Mouse (Mus musculus) bone marrow, adult 2 months (tissue): ENCODE results near the gene Spata13.

Experiments
- CTCF ChIP-seq: fragments of 200-500 bp; IDR thresholded peaks from 2 replicates; pipeline ENCODE4 v1.5.1; 2011; ENCODE audit warnings: low read length, control low read depth; ENCODE audit not compliant: control insufficient read depth, insufficient read depth
- POLR2A ChIP-seq: fragments of 200-500 bp; IDR thresholded peaks from 2 replicates; pipeline ENCODE4 v1.6.1; 2011; ENCODE audit warnings: low read depth, mild to moderate bottlenecking, control low read depth, low read length, borderline replicate concordance; ENCODE audit not compliant: control insufficient read depth

GRCm38 (mm10) chr14:60688509-60689205, 54.9 kb downstream of the Spata13 start:
- TF ChIP-seq CTCF, result peak; percentile 62
- TF ChIP-seq POLR2A, result no peak
